Mouse (Mus musculus) gastrocnemius, adult 8-10 months (tissue): Measurements from ENCODE around the gene Grin2b. TPM values are rescaled to one million over a fixed set of nuclear protein-coding genes. Genes with fewer than 3 reads are reported as not detected.
"Not testable (repeated sequence)": the region's sequence is repeated elsewhere in the genome, so short reads cannot be mapped to it uniquely, and the experiment has no call there.

Experiments used
- DNase-seq, 2 experiments: peaks; one replicate each; pipeline ENCODE4 v3.0.0; 2022; ENCODE audit warnings: low spot score in 2 of 2
- microRNA-seq: library from miRNA; unstranded; fragments of <30 nt; microRNA quantifications from one replicate; pipeline ENCODE4 v1.2.0, GENCODE M21; 2022
- total RNA-seq, 4 experiments: library from RNA; stranded (reverse); gene quantifications; 2 replicates each; pipeline ENCODE4 v1.2.4; 2022

Gene Grin2b
- total RNA-seq, 4 experiments from 2014 or later: 0.04 to 0.19 (median 0.06) TPM

DNA sequence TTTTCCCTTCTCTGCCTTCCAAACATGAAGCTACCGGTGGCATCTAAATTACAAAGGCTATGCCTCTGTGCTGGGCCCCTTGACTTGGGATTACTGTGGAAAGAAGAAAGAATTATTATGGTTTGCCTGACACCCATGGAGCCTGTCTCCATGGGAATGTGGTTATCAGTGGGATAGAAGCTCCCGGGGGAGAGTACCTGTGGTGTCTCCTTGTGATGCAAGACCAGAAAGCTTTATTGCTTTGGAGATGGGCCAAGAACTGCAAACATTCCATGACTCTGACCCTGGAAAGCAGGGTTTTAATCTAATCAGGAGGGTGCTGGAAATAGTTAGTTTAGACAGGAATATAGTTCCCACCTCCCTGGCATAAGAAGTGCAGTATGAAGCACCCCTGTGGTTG lies 469.7 kb downstream of the Grin2b start:
- no peak for DNase-seq

DNA sequence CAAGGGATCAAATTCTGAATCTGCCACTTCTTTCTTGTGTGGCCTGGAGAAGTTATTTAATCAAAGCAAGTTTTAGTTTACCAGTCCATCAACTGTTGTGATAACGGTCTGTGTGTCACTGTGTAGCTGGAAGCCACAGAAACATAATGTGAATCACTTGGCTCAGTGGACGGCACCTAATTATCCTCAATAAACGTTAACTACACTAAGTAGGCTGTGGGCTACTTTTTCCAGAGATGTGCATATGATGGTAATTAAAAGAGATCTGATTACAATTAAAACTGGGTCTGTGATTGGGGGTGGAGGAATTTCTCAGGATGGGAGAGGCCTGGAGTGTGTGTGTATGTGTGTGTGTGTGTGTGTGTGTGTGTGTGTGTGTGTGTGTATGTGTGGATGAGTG lies 471.9 kb downstream of the Grin2b start:
- DNase-seq: no peak

DNA sequence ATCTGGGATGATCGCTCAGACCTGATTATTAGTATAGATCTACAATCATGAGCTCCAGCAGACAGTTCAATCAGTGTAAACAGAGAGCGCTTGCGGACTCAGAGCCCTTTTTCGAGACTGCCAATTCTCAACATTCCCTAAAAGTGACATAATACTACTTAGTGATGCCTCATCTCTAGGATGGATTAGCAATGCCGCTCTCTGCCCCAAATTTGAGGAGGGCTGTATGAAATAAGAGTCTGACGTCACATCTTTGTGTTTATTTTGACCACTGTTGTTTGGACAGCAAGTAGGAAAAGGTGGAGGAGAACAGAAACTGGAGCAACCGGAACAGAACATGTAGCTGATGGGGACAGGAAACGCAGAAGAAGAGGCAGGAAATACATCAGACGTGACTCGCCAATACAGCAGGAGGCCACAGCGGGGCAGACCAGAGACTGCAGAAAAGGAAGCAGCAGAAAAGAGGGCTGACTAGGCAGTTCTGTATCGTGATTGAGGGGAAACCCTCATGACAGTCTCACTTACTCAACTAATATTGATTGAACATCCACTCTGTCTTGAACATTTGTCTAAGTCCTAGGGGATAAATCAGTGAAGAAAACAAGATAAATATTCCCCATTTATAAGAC lies 472.5 kb downstream of the Grin2b start:
- DNase-seq: no peak

DNA sequence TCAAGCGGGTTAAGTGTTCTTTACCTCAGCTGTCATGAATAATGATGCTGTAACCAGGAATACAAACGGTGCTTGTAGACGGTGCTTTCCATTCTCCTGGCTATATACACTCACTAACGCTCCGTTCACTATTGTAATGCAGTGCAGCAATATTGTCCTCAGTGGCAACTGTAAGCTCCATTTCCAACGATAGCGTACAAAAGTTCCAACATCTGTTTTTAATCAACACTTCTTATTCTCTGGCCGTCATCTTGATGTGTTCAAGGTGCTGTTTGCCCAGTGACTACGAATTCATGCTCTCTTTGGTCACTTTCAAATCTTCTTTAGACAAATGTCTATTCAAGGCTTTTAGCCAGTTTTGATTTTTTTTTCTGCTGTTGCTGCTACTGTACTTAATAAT lies 480.8 kb downstream of the Grin2b start:
- DNase-seq: no peak

DNA sequence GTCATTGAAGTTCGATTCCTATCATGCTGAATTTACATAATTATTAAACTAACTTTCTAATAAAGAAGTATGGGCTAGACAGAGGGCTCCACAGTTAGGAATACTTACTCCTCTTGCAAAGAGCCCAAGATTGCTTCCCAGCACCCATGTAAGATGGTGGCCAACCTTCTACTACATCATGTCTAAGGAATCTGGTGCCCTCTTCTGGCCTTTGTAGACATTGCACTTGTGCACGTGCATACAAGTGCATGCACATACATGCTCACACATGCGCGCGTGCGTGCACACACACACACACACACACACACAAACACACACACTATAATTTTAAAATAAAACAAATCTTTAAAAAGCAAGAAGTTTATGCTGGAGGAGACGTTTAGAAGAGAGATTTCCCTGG lies 481.8 kb downstream of the Grin2b start:
- DNase-seq: no peak

DNA sequence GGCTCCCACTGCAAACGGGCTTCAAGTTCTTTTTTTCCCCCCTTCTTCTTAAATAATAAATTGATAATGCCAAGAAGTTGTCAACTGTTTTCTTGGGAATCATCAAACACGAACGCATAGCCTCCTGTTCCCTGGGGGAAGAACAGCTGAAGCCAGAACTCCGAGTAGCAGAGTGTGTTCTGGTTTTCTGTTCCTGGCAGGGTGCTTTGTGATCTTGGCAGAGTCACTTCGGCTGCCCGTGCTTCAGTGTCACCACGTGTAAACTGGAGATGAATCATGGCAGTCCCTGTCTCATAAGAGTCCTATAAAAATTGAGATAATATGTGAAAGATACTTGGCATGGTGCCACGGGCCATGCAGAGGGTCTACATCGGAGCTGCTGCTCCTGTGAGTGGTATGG lies 485.4 kb downstream of the Grin2b start:
- no peak for DNase-seq

DNA sequence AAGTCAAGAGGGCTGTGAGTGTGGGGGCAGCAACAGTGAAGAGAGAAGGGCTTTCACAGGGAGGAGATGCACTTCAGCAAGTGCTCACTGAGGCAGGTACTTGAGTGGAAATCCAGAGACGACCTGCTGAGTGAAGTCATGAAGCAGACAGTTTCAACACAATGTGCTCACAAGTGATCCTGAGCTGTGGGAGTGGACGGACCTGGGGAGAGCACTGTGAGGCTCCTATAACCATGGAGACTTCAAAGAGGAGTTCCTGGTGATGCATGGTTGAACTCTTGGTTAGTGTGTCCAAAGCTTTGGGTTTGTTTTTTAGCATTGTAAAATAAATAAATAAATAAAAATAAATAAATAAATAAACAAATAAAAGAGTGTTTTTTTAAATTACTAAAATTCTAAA lies 489.1 kb downstream of the Grin2b start:
- no peak for DNase-seq

DNA sequence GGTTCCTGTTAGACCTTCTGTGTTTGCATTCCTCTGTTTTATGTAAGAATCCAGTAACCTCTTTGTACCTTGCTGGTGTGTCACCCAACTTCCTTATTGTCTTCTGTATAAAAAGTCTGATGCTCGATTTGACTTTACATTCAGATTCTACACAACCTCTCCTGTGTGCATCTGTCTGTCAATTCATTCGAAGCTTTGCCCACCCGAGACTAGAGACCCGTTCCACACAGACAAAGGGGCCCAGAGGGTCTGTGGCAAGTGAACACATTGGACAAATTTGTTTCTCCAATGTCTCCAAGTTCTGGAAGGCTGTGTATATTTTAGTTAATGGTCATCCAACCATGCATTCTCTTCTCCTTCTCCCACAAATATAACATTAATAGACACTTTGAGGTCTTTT lies 491.9 kb downstream of the Grin2b start:
- DNase-seq: not testable (repeated sequence)

DNA sequence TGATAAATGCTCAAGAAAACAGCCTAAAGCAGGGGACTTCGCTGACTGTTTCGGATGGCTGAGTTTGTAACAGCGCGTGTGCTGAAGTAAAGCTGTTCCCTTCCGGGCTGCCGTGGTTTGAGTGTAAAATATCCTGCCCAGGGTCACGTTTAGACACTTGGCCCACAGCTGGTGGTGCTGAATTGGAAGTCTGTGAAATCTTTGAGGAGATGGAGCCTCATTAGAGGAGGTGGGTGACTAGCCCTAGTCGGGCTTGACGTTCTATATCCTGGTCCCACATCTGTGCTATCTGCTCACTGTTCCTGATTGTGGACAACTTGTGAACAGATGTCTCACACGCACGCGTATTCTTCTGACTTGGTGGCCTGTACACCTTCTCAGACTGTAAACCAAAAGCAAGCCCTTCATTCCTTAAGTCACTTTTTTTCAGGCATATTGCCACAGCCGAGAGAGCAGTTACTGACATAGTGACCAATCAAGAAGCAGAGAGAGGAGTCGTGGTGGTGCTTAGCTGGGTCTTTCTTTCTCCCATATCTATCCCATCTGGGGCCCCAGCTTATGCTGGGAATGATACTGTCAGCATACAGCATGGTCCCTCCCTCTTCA lies 493.1 kb downstream of the Grin2b start:
- DNase-seq: no peak

DNA sequence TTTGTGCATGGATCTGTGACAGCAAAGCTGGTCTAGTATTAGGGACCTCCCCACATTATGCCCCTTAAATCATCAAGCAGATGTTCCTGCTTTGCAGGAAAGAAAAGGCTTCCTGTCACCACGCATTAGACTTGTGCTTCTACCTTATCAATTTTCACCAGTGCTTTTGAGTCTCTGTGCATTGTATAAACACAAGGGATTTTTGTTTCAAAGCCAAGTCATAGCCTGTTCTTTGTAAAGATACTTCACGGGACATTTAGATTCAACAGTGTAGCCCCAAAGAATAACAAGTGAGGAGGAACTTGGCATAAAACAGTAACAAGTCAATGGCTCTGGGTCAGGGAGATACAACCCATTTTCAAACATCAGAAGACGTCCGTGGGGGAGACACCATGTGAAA lies 498.9 kb downstream of the Grin2b start:
- no peak for DNase-seq

DNA sequence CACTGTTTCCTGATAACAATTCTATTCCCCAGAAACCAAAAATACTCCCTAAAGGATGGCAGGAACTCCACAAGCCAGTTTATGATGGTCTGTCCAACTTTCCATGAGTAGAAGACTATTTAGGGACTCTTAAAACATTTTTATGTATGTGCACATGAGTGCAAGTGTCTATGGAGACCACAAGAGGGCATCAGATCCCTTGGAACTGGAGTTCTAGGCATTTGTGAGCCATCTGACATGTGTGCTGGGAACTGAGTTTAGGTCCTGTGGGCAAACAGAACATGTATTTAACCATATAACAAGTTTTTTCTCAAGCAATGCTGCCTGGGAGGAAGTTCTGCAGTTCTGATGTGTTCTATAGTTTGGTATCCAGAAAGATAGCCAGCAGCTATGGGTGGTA lies 501.3 kb downstream of the Grin2b start:
- DNase-seq: no peak

Small RNA genes within 50 kb of the gene (microRNA-seq; reads per million reads assigned to microRNA genes)
- gene Gm22892: not detected

Other genes with a start within 250 kb of the Grin2b start
- not detected for gene Gm8994, start 154.0 kb upstream of the Grin2b start, total RNA-seq
- not detected for gene E330021D16Rik, start 242.1 kb upstream of the Grin2b start, total RNA-seq